Mouse (Mus musculus) inflammation-experienced regulatory T-cells (primary cell): Measurements from ENCODE around the gene Vmn1r73. TPM values are rescaled to one million over a fixed set of nuclear protein-coding genes. Genes with fewer than 3 reads are reported as not detected.

ENCODE experiments used
- polyA plus RNA-seq, 2 experiments: library from polyadenylated mRNA; unstranded; fragments of 100-300 nt; shearing (Covaris generic); gene quantifications; one replicate each; pipeline ENCODE4 v1.2.1; 2017

Gene Vmn1r73
- under 1 TPM; 0.08 to 0.12 TPM for polyA plus RNA-seq

GRCm38 (mm10) chr7:11729966-11730365, at the start of gene Vmn1r73:
TSS of gene Vmn1r73 (plus strand) at chr7:11730266.

Other genes with a start within 250 kb of the Vmn1r73 start
- 1 to 10 TPM in 1 of 2 experiments, under 1 TPM in 1; 0.07 to 1.1 TPM for gene Zscan4-ps2, start 216.0 kb upstream of the Vmn1r73 start, polyA plus RNA-seq
- gene Zscan4-ps3, start 121.0 kb upstream of the Vmn1r73 start, polyA plus RNA-seq = under 1 TPM in 1 of 2 experiments, not detected in 1; 0.87 TPM
- gene Vmn1r72, start 50.1 kb upstream of the Vmn1r73 start, polyA plus RNA-seq = under 1 TPM; 0.04 to 0.07 TPM
- gene Vmn1r74, start 103.7 kb downstream of the Vmn1r73 start, polyA plus RNA-seq = under 1 TPM in 1 of 2 experiments, not detected in 1; 0.94 TPM
- gene Vmn1r75, start 144.4 kb downstream of the Vmn1r73 start, polyA plus RNA-seq = under 1 TPM in 1 of 2 experiments, not detected in 1; 0.56 TPM
- gene Vmn1r76, start 207.9 kb downstream of the Vmn1r73 start, polyA plus RNA-seq = under 1 TPM; 0.06 to 0.49 TPM